Mouse (Mus musculus): ENCODE measurements around the gene Cacna1e. TPM values are rescaled to one million over a fixed set of nuclear protein-coding genes. Genes with fewer than 3 reads are reported as not detected.

The Cacna1e gene
- total and polyA plus RNA-seq, 3 experiments, result 0.60 to 8.5 (median 2.5) TPM

DNA sequence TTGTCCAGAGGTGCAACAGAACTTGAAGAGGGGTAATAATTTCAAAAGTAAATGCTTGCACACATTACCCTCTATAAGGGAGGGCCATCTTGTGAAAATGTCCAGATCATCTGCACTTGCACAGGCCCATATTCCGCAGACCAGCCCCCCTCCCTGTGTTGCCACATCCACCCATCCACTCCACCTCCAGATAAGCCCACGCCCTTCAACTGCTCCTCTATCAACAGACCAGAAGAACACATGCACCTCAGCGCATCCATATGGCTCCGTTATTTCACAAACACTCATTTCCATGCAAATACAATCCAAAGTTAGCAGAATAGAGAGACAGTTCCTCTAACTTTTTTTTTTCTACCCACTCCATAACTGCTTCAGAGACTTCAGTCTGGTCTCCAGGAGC, 171.6 kb downstream of the Cacna1e start:
- no peak overlapping the region for H3K4me2 ChIP-seq (ENCODE audit: insufficient read depth, low read depth, poor library complexity, severe bottlenecking)
- no peak overlapping the region for H3K27ac ChIP-seq (ENCODE audit: insufficient read depth, low read depth)
- peaks cover 0 to 3% of the 10 kb centered on the region in 2 experiments for H3K36me3 ChIP-seq (replicated peaks in 1 of 2; ENCODE audit: control insufficient read depth in 1 of 2, insufficient read depth in 1 of 2, low read length in 1 of 2)
- no peaks in the 10 kb centered on the region for H3K27me3 ChIP-seq (replicated peaks)
- no peak for DNase-seq (ENCODE audit: extremely low read depth)
- no peaks in the 10 kb centered on the region for H3K9me3 ChIP-seq (replicated peaks; ENCODE audit: low read length)
- no peaks in the 10 kb centered on the region for H3K79me2 ChIP-seq (replicated peaks; ENCODE audit: control insufficient read depth, extremely low read depth, insufficient read depth, poor library complexity, severe bottlenecking)
- H3K4me1 ChIP-seq (ENCODE audit: control insufficient read depth in 1 of 2, insufficient read depth in 2 of 2), result no peaks in the 10 kb centered on the region
- H3K9ac ChIP-seq (ENCODE audit: insufficient read depth, low read depth), result no peak overlapping the region
- in situ Hi-C loops (cut with MboI; ENCODE audit: low pct_ligation_motif_present, low pct_unique_long_range_greater_than_20kb, low sequenced_read_pairs) (no loop called here), dilution Hi-C loops (cut with MboI; ENCODE audit: extremely low pct_ligation_motif_present, extremely low pct_unique_long_range_greater_than_20kb, low sequenced_read_pairs) (no loop called here)
- no peak overlapping the region for H3K4me3 ChIP-seq (replicated peaks in 1 of 3; ENCODE audit: low read depth in 2 of 3, low read length in 2 of 3, poor library complexity in 1 of 3)
- TF ChIP-seq RAD21 (IDR thresholded peaks at IDR 0.05; ENCODE audit: low read depth, low read length), result no peak
- no peak for TF ChIP-seq SIN3A (IDR thresholded peaks at IDR 0.05; ENCODE audit: low read length)
- TF ChIP-seq MEF2A (IDR thresholded peaks at IDR 0.05; ENCODE audit: borderline replicate concordance, low read depth, low read length), result no peak
- no peak for TF ChIP-seq CHD2 (IDR thresholded peaks at IDR 0.05; ENCODE audit: low read length)
- TF ChIP-seq HCFC1 (IDR thresholded peaks at IDR 0.05; ENCODE audit: low read depth, low read length), result no peak
- no peak for TF ChIP-seq BHLHE40 (IDR thresholded peaks at IDR 0.05; ENCODE audit: low read depth, low read length)
- no peak for TF ChIP-seq TCF12 (IDR thresholded peaks at IDR 0.05; ENCODE audit: low read depth, low read length)
- no peak for TF ChIP-seq ZNF384 (IDR thresholded peaks at IDR 0.05; ENCODE audit: low read depth, low read length)
- no peak for TF ChIP-seq PAX5 (IDR thresholded peaks at IDR 0.05; ENCODE audit: low read length)
- TF ChIP-seq NRF1 (IDR thresholded peaks at IDR 0.05; ENCODE audit: low read depth, low read length), result no peak
- no peak for TF ChIP-seq POLR2AphosphoS2 (IDR thresholded peaks at IDR 0.05; ENCODE audit: low read depth, low read length)
- no peak for TF ChIP-seq NELFE (IDR thresholded peaks at IDR 0.05; ENCODE audit: low read depth, low read length)
- no peak for TF ChIP-seq USF1 (IDR thresholded peaks at IDR 0.05; ENCODE audit: low read depth, low read length)
- no peak for TF ChIP-seq IRF4 (IDR thresholded peaks at IDR 0.05; ENCODE audit: low read depth, low read length)
- no peak for TF ChIP-seq MXI1 (IDR thresholded peaks at IDR 0.05; ENCODE audit: low read depth, low read length)

DNA sequence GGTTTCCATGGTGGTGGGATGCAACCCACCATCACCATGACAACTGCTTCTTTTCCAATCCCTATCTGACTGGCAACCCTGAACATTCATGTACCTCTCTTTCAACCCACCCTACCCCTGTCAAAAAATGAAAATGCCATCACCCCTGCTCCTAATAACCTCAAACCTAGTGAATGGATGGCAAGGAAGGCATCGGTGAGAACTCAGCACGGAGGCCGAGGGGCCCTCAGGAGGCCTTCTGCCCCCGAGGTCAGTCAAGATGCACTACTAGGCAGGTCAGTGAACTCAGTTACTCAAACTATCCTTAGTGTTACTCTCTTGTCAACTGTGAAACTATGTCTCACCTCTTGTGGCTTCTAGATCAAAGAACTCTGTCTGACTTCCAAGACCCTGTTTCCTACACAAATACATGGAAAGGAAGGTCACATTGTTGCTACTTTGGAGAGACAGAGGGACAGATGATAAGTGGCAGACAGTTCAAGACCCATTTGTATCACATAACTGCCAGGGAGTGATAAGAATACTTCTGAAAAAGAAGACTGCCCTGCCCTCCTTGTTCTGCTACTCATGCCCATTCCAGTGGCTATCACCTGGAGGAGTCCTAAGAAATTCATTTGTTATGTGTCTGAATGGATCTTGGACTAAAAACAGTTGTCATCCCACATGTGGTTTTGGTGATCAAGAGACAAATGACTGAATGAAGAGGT, 176.6 kb downstream of the Cacna1e start:
- Histone ChIP-seq H3K9me3 (replicated peaks; ENCODE audit: low read length) (no peaks in the 10 kb centered on the region), H3K36me3 (replicated peaks in 1 of 2; ENCODE audit: control insufficient read depth in 1 of 2, insufficient read depth in 1 of 2, low read length in 1 of 2) (peaks cover 0 to 4% of the 10 kb centered on the region in 2 experiments), H3K4me1 (ENCODE audit: control insufficient read depth in 1 of 2, insufficient read depth in 2 of 2) (peaks cover 4 to 31% of the 10 kb centered on the region in 2 experiments; a peak in 2 of 4 replicates), H3K79me2 (replicated peaks; ENCODE audit: control insufficient read depth, extremely low read depth, insufficient read depth, poor library complexity, severe bottlenecking) (no peaks in the 10 kb centered on the region), H3K9ac (ENCODE audit: insufficient read depth, low read depth) (no peak overlapping the region), H3K27ac (ENCODE audit: insufficient read depth, low read depth) (no peak overlapping the region), H3K4me2 (ENCODE audit: insufficient read depth, low read depth, poor library complexity, severe bottlenecking) (no peak overlapping the region), H3K4me3 (replicated peaks in 1 of 3; ENCODE audit: low read depth in 2 of 3, low read length in 2 of 3, poor library complexity in 1 of 3) (no peak overlapping the region), H3K27me3 (replicated peaks) (no peaks in the 10 kb centered on the region)
- dilution Hi-C loops (cut with MboI; ENCODE audit: extremely low pct_ligation_motif_present, extremely low pct_unique_long_range_greater_than_20kb, low sequenced_read_pairs) (no loop called here), in situ Hi-C loops (cut with MboI; ENCODE audit: low pct_ligation_motif_present, low pct_unique_long_range_greater_than_20kb, low sequenced_read_pairs) (no loop called here)
- DNase-seq (ENCODE audit: extremely low read depth), result no peak
- no peak for TF ChIP-seq ZMIZ1 (IDR thresholded peaks at IDR 0.05; ENCODE audit: low read depth, low read length)
- no peak for TF ChIP-seq GABPA (IDR thresholded peaks at IDR 0.05; ENCODE audit: insufficient replicate concordance, low read depth, low read length)
- TF ChIP-seq IRF4 (IDR thresholded peaks at IDR 0.05; ENCODE audit: low read depth, low read length), result no peak
- TF ChIP-seq ELF1 (IDR thresholded peaks at IDR 0.05; ENCODE audit: low read depth, low read length), result no peak
- TF ChIP-seq USF2 (conservative IDR thresholded peaks at IDR 0.05; ENCODE audit: low read depth, low read length), result no peak
- TF ChIP-seq MAZ (IDR thresholded peaks at IDR 0.05; ENCODE audit: low read depth, low read length), result no peak
- TF ChIP-seq EP300 (IDR thresholded peaks at IDR 0.05; ENCODE audit: low read length), result no peak
- TF ChIP-seq CHD1 (IDR thresholded peaks at IDR 0.05; ENCODE audit: low read depth, low read length), result no peak
- TF ChIP-seq TCF12 (IDR thresholded peaks at IDR 0.05; ENCODE audit: low read depth, low read length), result no peak
- TF ChIP-seq CTCF (conservative IDR thresholded peaks at IDR 0.05 in 1 of 2, IDR thresholded peaks at IDR 0.05 in 1 of 2; ENCODE audit: low read depth in 2 of 2, low read length in 2 of 2), result no peak
- no peak for TF ChIP-seq JUN (IDR thresholded peaks at IDR 0.05; ENCODE audit: insufficient read depth, low read depth, low read length)
- no peak for TF ChIP-seq MYC (IDR thresholded peaks at IDR 0.05; ENCODE audit: low read depth, low read length)
- no peak for TF ChIP-seq PAX5 (IDR thresholded peaks at IDR 0.05; ENCODE audit: low read length)
- TF ChIP-seq ZNF384 (IDR thresholded peaks at IDR 0.05; ENCODE audit: low read depth, low read length), result no peak
- no peak for TF ChIP-seq RAD21 (IDR thresholded peaks at IDR 0.05; ENCODE audit: low read depth, low read length)
- TF ChIP-seq JUND (conservative IDR thresholded peaks at IDR 0.05; ENCODE audit: low read depth, low read length), result no peak
- TF ChIP-seq TBP (conservative IDR thresholded peaks at IDR 0.05; ENCODE audit: low read depth, low read length), result no peak
- TF ChIP-seq CHD2 (IDR thresholded peaks at IDR 0.05; ENCODE audit: low read length), result no peak
- no peak for TF ChIP-seq HCFC1 (IDR thresholded peaks at IDR 0.05; ENCODE audit: low read depth, low read length)
